Mouse (Mus musculus) forebrain, embryonic 11.5 days (tissue): Measurements from ENCODE around the gene Arv1. TPM values are rescaled to one million over a fixed set of nuclear protein-coding genes. Genes with fewer than 3 reads are reported as not detected.

Source experiments
- ATAC-seq: fragments of 200-750 bp; cut with Nextera tagmentation; replicated peaks from 2 replicates; pipeline ENCODE4 v1.8.0; 2017; ENCODE audit warnings: moderate TSS enrichment; ENCODE audit not compliant: low FRiP score
- DNase-seq: peaks from one replicate; pipeline ENCODE4 v3.0.0-alpha.2; 2017; ENCODE audit warnings: low spot score
- H3K27ac ChIP-seq: fragments of 300-500 bp; sonication (generic); 2 replicates; pipeline ENCODE4 v1.5.1; 2014; ENCODE audit warnings: low read depth, low read length
- H3K27me3 ChIP-seq: fragments of 300-500 bp; sonication (generic); 2 replicates; pipeline ENCODE4 v1.6.1; 2014; ENCODE audit warnings: mild to moderate bottlenecking, low read length, mixed read lengths; ENCODE audit not compliant: control insufficient read depth, insufficient read depth
- H3K36me3 ChIP-seq: fragments of 300-500 bp; sonication (generic); 2 replicates; pipeline ENCODE4 v1.6.1; 2014; ENCODE audit warnings: mild to moderate bottlenecking, low read length, moderate library complexity, mixed read lengths; ENCODE audit not compliant: control insufficient read depth, insufficient read depth
- H3K4me1 ChIP-seq: fragments of 300-500 bp; sonication (generic); replicated peaks from 2 replicates; pipeline ENCODE4 v1.6.1; 2014; ENCODE audit warnings: low read length, mixed read lengths; ENCODE audit not compliant: control insufficient read depth, insufficient read depth
- H3K4me2 ChIP-seq: fragments of 300-500 bp; sonication (generic); 2 replicates; pipeline ENCODE4 v1.6.1; 2014; ENCODE audit warnings: low read depth, mild to moderate bottlenecking, low read length, moderate library complexity, mixed read lengths; ENCODE audit not compliant: severe bottlenecking
- H3K4me3 ChIP-seq: fragments of 300-500 bp; sonication (generic); 2 replicates; pipeline ENCODE4 v1.5.1; 2014; ENCODE audit warnings: low read depth, low read length
- H3K9ac ChIP-seq: fragments of 300-500 bp; sonication (generic); 2 replicates; pipeline ENCODE4 v1.6.1; 2014; ENCODE audit warnings: low read length
- H3K9me3 ChIP-seq: fragments of 300-500 bp; sonication (generic); 2 replicates; pipeline ENCODE4 v1.6.1; 2016; ENCODE audit warnings: low read length, mixed read lengths; ENCODE audit not compliant: control insufficient read depth
- WGBS: fragments of 180-500 bp; shearing (Covaris S2); extraction: QIAGEN DNeasy Blood & Tissue Kit; methylation state at CpG from one replicate; pipeline ENCODE4 v1.1.7; 2014; 5-methylcytosine and 5-hydroxymethylcytosine counted together
- polyA plus RNA-seq: library from polyadenylated mRNA; unstranded; fragments of >200 nt; fragmentation: Nextera tagmentation; extraction: Ambion mirVana; gene quantifications from 2 replicates; pipeline ENCODE4 v1.2.1, GENCODE M21; 2014

The Arv1 gene
- polyA plus RNA-seq, 1 experiment from 2014 or later = 38.2 TPM

GRCm38 (mm10) chr8:124705823-124706222 lies 16.1 kb upstream of the Arv1 start:
- Histone ChIP-seq H3K36me3 (no peaks in the 10 kb centered on the region; the same call in 1 of the 2 replicates), H3K27me3 (no peaks in the 10 kb centered on the region), H3K27ac (no peak overlapping the region), H3K9ac (no peak overlapping the region), H3K4me1 (no peaks in the 10 kb centered on the region), H3K4me2 (no peak overlapping the region), H3K9me3 (no peaks in the 10 kb centered on the region), H3K4me3 (no peak overlapping the region)
- whole genome bisulfite sequencing = 94% methylated on average over 8 of the region's 8 CpGs
- ATAC-seq (no peak), DNase-seq (no peak)

GRCm38 (mm10) chr8:124713207-124713606 lies 8.7 kb upstream of the Arv1 start:
- Histone ChIP-seq H3K27ac (no peak overlapping the region), H3K4me1 (no peaks in the 10 kb centered on the region), H3K36me3 (no peaks in the 10 kb centered on the region; the same call in 1 of the 2 replicates), H3K27me3 (no peaks in the 10 kb centered on the region), H3K9ac (no peak overlapping the region), H3K4me3 (no peak overlapping the region), H3K9me3 (no peaks in the 10 kb centered on the region), H3K4me2 (no peak overlapping the region)
- ATAC-seq (no peak), DNase-seq (no peak)
- 91% methylated on average over 6 of the region's 6 CpGs for WGBS

- Histone ChIP-seq H3K4me3 (no peak overlapping the region), H3K27ac (no peak overlapping the region), H3K36me3 (no peaks in the 10 kb centered on the region; the same call in 1 of the 2 replicates), H3K27me3 (no peaks in the 10 kb centered on the region), H3K9me3 (no peaks in the 10 kb centered on the region), H3K9ac (no peak overlapping the region), H3K4me2 (no peak overlapping the region), H3K4me1 (0 out of 2 replicates have a peak, but pooled peaks cover 2% of the 10 kb centered on the region)
- ATAC-seq (no peak), DNase-seq (no peak)
- 87% methylated on average over 8 of the region's 8 CpGs for WGBS
These were observed 6.2 kb upstream of the Arv1 start for GRCm38 (mm10) chr8:124715736-124716135.

GRCm38 (mm10) chr8:124720133-124720532 lies 1.8 kb upstream of the Arv1 start:
- ATAC-seq = no peak
- Histone ChIP-seq H3K4me1 (peaks cover 11% of the 10 kb centered on the region; the same call in 1 of the 2 replicates), H3K27ac (no peak overlapping the region), H3K9me3 (no peaks in the 10 kb centered on the region), H3K36me3 (no peaks in the 10 kb centered on the region), H3K27me3 (no peaks in the 10 kb centered on the region), H3K4me3 (no peak overlapping the region), H3K4me2 (no peak overlapping the region), H3K9ac (no peak overlapping the region)
- no peak for DNase-seq
- 82% methylated on average over 7 of the region's 7 CpGs for WGBS

- peak overlapping the region; percentile 97 for H3K4me3 ChIP-seq
- WGBS = 3% methylated on average over 29 of the region's 31 CpGs
- DNase-seq = no peak
These were observed 739 bp upstream of the Arv1 start for GRCm38 (mm10) chr8:124720938-124721861.

GRCm38 (mm10) chr8:124724301-124724700 lies 2.4 kb downstream of the Arv1 start:
- Histone ChIP-seq H3K27me3 (no peaks in the 10 kb centered on the region), H3K9ac (no peak overlapping the region), H3K4me1 (peaks cover 11% of the 10 kb centered on the region; the same call in 1 of the 2 replicates), H3K9me3 (no peaks in the 10 kb centered on the region), H3K4me2 (no peak overlapping the region), H3K4me3 (no peak overlapping the region), H3K36me3 (no peaks in the 10 kb centered on the region; the same call in 1 of the 2 replicates), H3K27ac (no peak overlapping the region)
- 92% methylated on average over 7 of the region's 7 CpGs for WGBS
- ATAC-seq (no peak), DNase-seq (no peak)

More at GRCm38 (mm10) chr8:124720938-124721861, 739 bp upstream of the Arv1 start:
- H3K27ac ChIP-seq = no peak overlapping the region
- peak overlapping the region; percentile 90 for H3K9ac ChIP-seq
- no peaks in the 10 kb centered on the region for H3K36me3 ChIP-seq
- ATAC-seq = peak; percentile 73; the same call in 1 of the 2 replicates
- peaks cover 11% of the 10 kb centered on the region; the same call in 1 of the 2 replicates for H3K4me1 ChIP-seq
- H3K27me3 ChIP-seq = no peaks in the 10 kb centered on the region
- no peaks in the 10 kb centered on the region for H3K9me3 ChIP-seq
- peak overlapping the region; percentile 68 for H3K4me2 ChIP-seq

- Histone ChIP-seq H3K9ac (no peak overlapping the region), H3K4me2 (no peak overlapping the region), H3K9me3 (no peaks in the 10 kb centered on the region), H3K27ac (no peak overlapping the region), H3K4me1 (no peaks in the 10 kb centered on the region), H3K36me3 (peaks cover 15% of the 10 kb centered on the region), H3K27me3 (no peaks in the 10 kb centered on the region), H3K4me3 (no peak overlapping the region)
- DNase-seq = no peak
- 87% methylated on average over 8 of the region's 8 CpGs for WGBS
- ATAC-seq = no peak
These were observed 10.9 kb downstream of the Arv1 start for GRCm38 (mm10) chr8:124732828-124733227.

- 58% methylated on average over 3 of the region's 3 CpGs for WGBS
- H3K36me3 ChIP-seq = peaks cover 15% of the 10 kb centered on the region
- H3K27me3 ChIP-seq = no peaks in the 10 kb centered on the region
- H3K4me3 ChIP-seq = no peak overlapping the region
- ATAC-seq (no peak), DNase-seq (no peak)
- H3K9ac ChIP-seq = no peak overlapping the region
- no peaks in the 10 kb centered on the region for H3K9me3 ChIP-seq
- H3K4me2 ChIP-seq = no peak overlapping the region
- H3K4me1 ChIP-seq = no peaks in the 10 kb centered on the region
- H3K27ac ChIP-seq = no peak overlapping the region
These were observed 13.5 kb downstream of the Arv1 start for GRCm38 (mm10) chr8:124735371-124735911.
